Mouse (Mus musculus) cerebellum, adult 2 months (tissue): ENCODE data around the gene Gm29666. TPM values are rescaled to one million over a fixed set of nuclear protein-coding genes. Genes with fewer than 3 reads are reported as not detected.

Experiments
- DNase-seq, 2 experiments: peaks; one replicate each; pipeline ENCODE4 v3.0.0; 2021
- H3K27ac ChIP-seq: fragments of 200-500 bp; 2 replicates; pipeline ENCODE4 v1.5.1; 2012; ENCODE audit warnings: low read length, control low read depth, inconsistent platforms; ENCODE audit not compliant: insufficient read depth
- H3K27me3 ChIP-seq: fragments of 200-500 bp; 2 replicates; pipeline ENCODE4 v1.6.1; 2012; ENCODE audit warnings: inconsistent platforms, mild to moderate bottlenecking, low read length, moderate library complexity; ENCODE audit not compliant: control insufficient read depth, insufficient read depth
- H3K4me1 ChIP-seq: fragments of 200-500 bp; 2 replicates; pipeline ENCODE4 v1.6.1; 2011; ENCODE audit warnings: low read length; ENCODE audit not compliant: control insufficient read depth, insufficient read depth
- H3K4me3 ChIP-seq: fragments of 200-500 bp; replicated peaks from 2 replicates; pipeline ENCODE3; 2011; ENCODE audit warnings: mild to moderate bottlenecking, low read depth, low read length, control low read depth; ENCODE audit not compliant: insufficient read depth
- CTCF ChIP-seq: fragments of 200-500 bp; IDR thresholded peaks from 2 replicates; pipeline ENCODE4 v1.5.1; 2011; ENCODE audit warnings: low read depth, mild to moderate bottlenecking, control low read depth, low read length, moderate library complexity, borderline replicate concordance; ENCODE audit not compliant: insufficient read depth
- POLR2A ChIP-seq: fragments of 200-500 bp; IDR thresholded peaks from 2 replicates; pipeline ENCODE4 v1.6.1; 2011; ENCODE audit warnings: low read length, control low read depth, borderline replicate concordance; ENCODE audit not compliant: insufficient read depth
- WGBS: fragments of 180-500 bp; shearing (Covaris S2); methylation state at CpG from one replicate; pipeline ENCODE4 v1.1.7; 2018; 5-methylcytosine and 5-hydroxymethylcytosine counted together
- polyA plus RNA-seq: library from polyadenylated mRNA; depleted of rRNA; stranded (reverse); fragments of >200 nt; gene quantifications from 2 replicates; pipeline ENCODE4 v1.2.3, GENCODE M21; 2012

The Gm29666 gene
- polyA plus RNA-seq, 1 experiment: 2.2 TPM

- H3K4me1 ChIP-seq: peaks cover 37% of the 10 kb centered on the region
- no peak overlapping the region for H3K27ac ChIP-seq
- no peaks in the 10 kb centered on the region for H3K27me3 ChIP-seq
- 27% methylated on average over 3 of the region's 3 CpGs for WGBS
- TF ChIP-seq POLR2A (no peak), CTCF (no peak)
- no peak overlapping the region for H3K4me3 ChIP-seq
- DNase-seq: no peak
These were observed 38.0 kb upstream of the Gm29666 start for GRCm38 (mm10) chr15:84957851-84958250.

GRCm38 (mm10) chr15:84953259-84953658 is 33.4 kb upstream of the Gm29666 start:
- DNase-seq: no peak
- Histone ChIP-seq H3K4me1 (peaks cover 10% of the 10 kb centered on the region), H3K4me3 (no peak overlapping the region), H3K27ac (no peak overlapping the region), H3K27me3 (no peaks in the 10 kb centered on the region)
- no peak for TF ChIP-seq CTCF
- no peak for TF ChIP-seq POLR2A
- WGBS: 72% methylated on average over 11 of the region's 11 CpGs

- H3K4me1 ChIP-seq: no peaks in the 10 kb centered on the region
- H3K4me3 ChIP-seq: no peak overlapping the region
- 58% methylated on average over 4 of the region's 4 CpGs for WGBS
- H3K27ac ChIP-seq: no peak overlapping the region
- TF ChIP-seq POLR2A (no peak), CTCF (no peak)
- no peak for DNase-seq
- H3K27me3 ChIP-seq: no peaks in the 10 kb centered on the region
These were observed 30.2 kb upstream of the Gm29666 start for GRCm38 (mm10) chr15:84950053-84950452.

GRCm38 (mm10) chr15:84948990-84949389 is 29.2 kb upstream of the Gm29666 start:
- no peak for DNase-seq
- H3K4me1 ChIP-seq: no peaks in the 10 kb centered on the region

GRCm38 (mm10) chr15:84944319-84944718 is 24.5 kb upstream of the Gm29666 start:
- no peak for TF ChIP-seq POLR2A
- no peak for TF ChIP-seq CTCF
- 86% methylated on average over 5 of the region's 5 CpGs for WGBS
- Histone ChIP-seq H3K4me3 (no peak overlapping the region), H3K4me1 (no peaks in the 10 kb centered on the region; the same call in 1 of the 2 replicates), H3K27ac (no peak overlapping the region), H3K27me3 (no peaks in the 10 kb centered on the region)
- DNase-seq: no peak

More at GRCm38 (mm10) chr15:84948990-84949389, 29.2 kb upstream of the Gm29666 start:
- H3K27ac ChIP-seq: no peak overlapping the region
- no peaks in the 10 kb centered on the region for H3K27me3 ChIP-seq
- WGBS: 47% methylated on average over 14 of the region's 14 CpGs
- no peak for TF ChIP-seq CTCF
- TF ChIP-seq POLR2A: no peak
- no peak overlapping the region for H3K4me3 ChIP-seq

GRCm38 (mm10) chr15:84942647-84943285 is 22.9 kb upstream of the Gm29666 start:
- 37% methylated on average over 11 of the region's 11 CpGs for WGBS
- TF ChIP-seq CTCF (no peak), POLR2A (no peak)
- no peak overlapping the region for H3K4me3 ChIP-seq
- H3K27ac ChIP-seq: no peak overlapping the region
- H3K27me3 ChIP-seq: no peaks in the 10 kb centered on the region
- H3K4me1 ChIP-seq: no peaks in the 10 kb centered on the region; the same call in 1 of the 2 replicates
- no peak for DNase-seq

GRCm38 (mm10) chr15:84940102-84940501 is 20.3 kb upstream of the Gm29666 start:
- 50% methylated on average over 12 of the region's 12 CpGs for WGBS
- H3K4me3 ChIP-seq: no peak overlapping the region
- H3K27ac ChIP-seq: no peak overlapping the region
- no peaks in the 10 kb centered on the region; the same call in 1 of the 2 replicates for H3K4me1 ChIP-seq
- TF ChIP-seq CTCF: no peak
- H3K27me3 ChIP-seq: no peaks in the 10 kb centered on the region
- no peak for DNase-seq

- no peak for DNase-seq
- H3K4me1 ChIP-seq: no peaks in the 10 kb centered on the region; the same call in 1 of the 2 replicates
- TF ChIP-seq POLR2A (no peak), CTCF (no peak)
- H3K27ac ChIP-seq: no peak overlapping the region
- H3K27me3 ChIP-seq: no peaks in the 10 kb centered on the region
- H3K4me3 ChIP-seq: no peak overlapping the region
- 57% methylated on average over 16 of the region's 16 CpGs for WGBS
These were observed 15.1 kb upstream of the Gm29666 start for GRCm38 (mm10) chr15:84934901-84935300.
